Mouse (Mus musculus) heart, adult 2 months (tissue): Measurements from ENCODE around the gene Tbkbp1. TPM values are rescaled to one million over a fixed set of nuclear protein-coding genes. Genes with fewer than 3 reads are reported as not detected.
A peak's percentile ranks its signal among the peaks of the same experiment; 100 is the strongest.

Source experiments
- DNase-seq, 2 experiments: peaks; one replicate each; pipeline ENCODE4 v3.0.0; 2021
- H3K27ac ChIP-seq: fragments of 200-600 bp; 2 replicates; pipeline ENCODE4 v1.8.1; 2022
- H3K27me3 ChIP-seq: fragments of 200-500 bp; 2 replicates; pipeline ENCODE4 v1.6.1; 2012; ENCODE audit warnings: mild to moderate bottlenecking, low read length, inconsistent platforms, mixed read lengths; ENCODE audit not compliant: control insufficient read depth, insufficient read depth
- H3K36me3 ChIP-seq: fragments of 200-500 bp; 2 replicates; pipeline ENCODE4 v1.6.1; 2012; ENCODE audit warnings: low read length, inconsistent platforms; ENCODE audit not compliant: control insufficient read depth, insufficient read depth
- H3K4me1 ChIP-seq: fragments of 200-500 bp; 2 replicates; pipeline ENCODE4 v1.6.1; 2011; ENCODE audit warnings: low read length; ENCODE audit not compliant: control insufficient read depth, insufficient read depth
- H3K4me3 ChIP-seq: fragments of 200-600 bp; 2 replicates; pipeline ENCODE4 v1.8.1; 2022
- H3K79me2 ChIP-seq: fragments of 200-500 bp; replicated peaks from 2 replicates; pipeline ENCODE4 v1.6.1; 2012; ENCODE audit warnings: mild to moderate bottlenecking, inconsistent platforms, low read length, moderate library complexity, mixed read lengths; ENCODE audit not compliant: control insufficient read depth, insufficient read depth
- H3K9ac ChIP-seq: fragments of 200-500 bp; 2 replicates; pipeline ENCODE4 v1.6.1; 2012; ENCODE audit warnings: low read depth, mild to moderate bottlenecking, control low read depth, inconsistent platforms, low read length, mixed read lengths
- CTCF ChIP-seq: fragments of 200-600 bp; IDR thresholded peaks from 2 replicates; pipeline ENCODE4 v1.8.1; 2022; ENCODE audit warnings: antibody characterized with exemption, mild to moderate bottlenecking, moderate library complexity
- EP300 ChIP-seq: fragments of 200-500 bp; IDR thresholded peaks from 2 replicates; pipeline ENCODE4 v1.6.1; 2011; ENCODE audit warnings: low read depth, low read length, control low read depth; ENCODE audit not compliant: insufficient read depth
- POLR2A ChIP-seq: fragments of 200-500 bp; IDR thresholded peaks from 2 replicates; pipeline ENCODE4 v1.6.1; 2011; ENCODE audit warnings: mild to moderate bottlenecking, low read depth, low read length, control low read depth; ENCODE audit not compliant: insufficient read depth
- WGBS: fragments of 180-500 bp; shearing (Covaris S2); methylation state at CpG from one replicate; pipeline ENCODE4 v1.1.7; 2018; 5-methylcytosine and 5-hydroxymethylcytosine counted together
- intact Hi-C: fragments of 180-260 bp; cut with DNase I; formaldehyde crosslinking; loops from one replicate; pipeline ENCODE4 v1.15.1; 2025
- polyA plus RNA-seq: library from polyadenylated mRNA; depleted of rRNA; stranded (reverse); fragments of >200 nt; gene quantifications from 2 replicates; pipeline ENCODE4 v1.2.3, GENCODE M21; 2012
- total RNA-seq, 2 experiments: library from RNA; stranded (reverse); gene quantifications; 2 replicates each; pipeline ENCODE4 v1.2.3; 2021

Gene Tbkbp1
- total and polyA plus RNA-seq, 3 experiments, result 12.1 to 13.5 (median 12.2) TPM

- H3K9ac ChIP-seq, result peak overlapping the region; percentile 49
- no peak for DNase-seq
- WGBS, result 38% methylated on average over 12 of the region's 12 CpGs
- no peaks in the 10 kb centered on the region for H3K36me3 ChIP-seq
- no peaks in the 10 kb centered on the region for H3K27me3 ChIP-seq
- intact Hi-C loops, result loop anchor here (5.0 kb wide), 1 partner anchor 46 kb away; no protein-coding TSS in a partner anchor
- peaks cover 5% of the 10 kb centered on the region for H3K4me1 ChIP-seq
- no peaks in the 10 kb centered on the region for H3K79me2 ChIP-seq
- H3K27ac ChIP-seq, result peak overlapping the region; percentile 92
- H3K4me3 ChIP-seq, result peak overlapping the region; percentile 80
- TF ChIP-seq CTCF, result no peak
These were observed 2.7 kb downstream of the Tbkbp1 start for GRCm38 (mm10) chr11:97148591-97148990.

DNA sequence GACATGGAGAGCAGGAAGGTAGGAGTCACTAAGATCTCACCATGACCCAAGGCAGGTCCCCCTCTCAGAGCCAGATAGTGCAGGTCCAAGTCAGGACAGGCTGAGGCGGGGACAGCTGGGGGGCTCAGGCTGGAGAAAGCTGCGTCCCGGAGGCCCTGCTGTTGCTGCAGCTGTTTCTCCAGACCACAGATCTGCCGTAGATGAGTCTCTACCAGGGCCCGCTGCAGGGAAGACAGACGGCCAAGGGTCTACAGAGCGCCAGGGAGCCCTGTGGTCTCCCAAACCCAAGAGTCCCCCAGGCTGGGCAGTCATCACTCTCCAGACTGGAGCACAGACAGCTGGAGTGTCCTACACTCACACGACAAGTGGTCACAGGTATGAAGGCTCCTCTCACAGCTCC is 4.0 kb downstream of the Tbkbp1 start:
- no peaks in the 10 kb centered on the region for H3K27me3 ChIP-seq
- intact Hi-C loops, result loop anchor here (5.0 kb wide), 1 partner anchor 45 kb away; no protein-coding TSS in a partner anchor
- no peak for TF ChIP-seq EP300
- TF ChIP-seq POLR2A, result no peak
- no peak for TF ChIP-seq CTCF
- no peaks in the 10 kb centered on the region for H3K79me2 ChIP-seq
- H3K36me3 ChIP-seq, result no peaks in the 10 kb centered on the region
- WGBS, result 80% methylated on average over 8 of the region's 8 CpGs
- H3K4me1 ChIP-seq, result peaks cover 5% of the 10 kb centered on the region
- no peak overlapping the region for H3K4me3 ChIP-seq
- DNase-seq, result no peak
- no peak overlapping the region for H3K27ac ChIP-seq
- H3K9ac ChIP-seq, result no peak overlapping the region

GRCm38 (mm10) chr11:97146724-97147123 is 4.6 kb downstream of the Tbkbp1 start:
- Histone ChIP-seq H3K79me2 (no peaks in the 10 kb centered on the region), H3K36me3 (no peaks in the 10 kb centered on the region), H3K4me1 (peaks cover 6% of the 10 kb centered on the region), H3K27me3 (no peaks in the 10 kb centered on the region), H3K27ac (no peak overlapping the region), H3K4me3 (no peak overlapping the region), H3K9ac (no peak overlapping the region)
- intact Hi-C loops, result loop anchor here (5.0 kb wide), 1 partner anchor 44 kb away; no protein-coding TSS in a partner anchor
- 10% methylated on average over 8 of the region's 8 CpGs for WGBS
- peak; percentile 63 to 83 for DNase-seq
- TF ChIP-seq CTCF, result peak; percentile 95
- TF ChIP-seq EP300, result 0 out of 2 replicates have a peak, but pooled peaks have one; percentile 33
- TF ChIP-seq POLR2A, result no peak

- Histone ChIP-seq H3K27ac (no peak overlapping the region), H3K27me3 (no peaks in the 10 kb centered on the region), H3K79me2 (no peaks in the 10 kb centered on the region), H3K9ac (no peak overlapping the region), H3K4me3 (no peak overlapping the region), H3K4me1 (peaks cover 6% of the 10 kb centered on the region), H3K36me3 (no peaks in the 10 kb centered on the region)
- 62% methylated on average over 9 of the region's 9 CpGs for WGBS
- intact Hi-C loops, result loop anchor here (1.0 to 5.0 kb wide), 2 partner anchors 44 to 72 kb away; no protein-coding TSS in a partner anchor
- no peak for TF ChIP-seq CTCF
- no peak for TF ChIP-seq POLR2A
- no peak for TF ChIP-seq EP300
- no peak for DNase-seq
These were observed 5.3 kb downstream of the Tbkbp1 start for GRCm38 (mm10) chr11:97145951-97146350.

- H3K9ac ChIP-seq, result no peak overlapping the region
- intact Hi-C loops, result loop anchor here (1.0 to 5.0 kb wide), 2 partner anchors 43 to 71 kb away; no protein-coding TSS in a partner anchor
- peaks cover 6% of the 10 kb centered on the region for H3K4me1 ChIP-seq
- no peak overlapping the region for H3K27ac ChIP-seq
- H3K4me3 ChIP-seq, result no peak overlapping the region
- no peaks in the 10 kb centered on the region for H3K36me3 ChIP-seq
- WGBS, result 76% methylated on average over 2 of the region's 2 CpGs
- H3K79me2 ChIP-seq, result no peaks in the 10 kb centered on the region
- H3K27me3 ChIP-seq, result no peaks in the 10 kb centered on the region
- TF ChIP-seq POLR2A (no peak), CTCF (no peak), EP300 (no peak)
- DNase-seq, result no peak
These were observed 6.0 kb downstream of the Tbkbp1 start for GRCm38 (mm10) chr11:97145320-97145719.

DNA sequence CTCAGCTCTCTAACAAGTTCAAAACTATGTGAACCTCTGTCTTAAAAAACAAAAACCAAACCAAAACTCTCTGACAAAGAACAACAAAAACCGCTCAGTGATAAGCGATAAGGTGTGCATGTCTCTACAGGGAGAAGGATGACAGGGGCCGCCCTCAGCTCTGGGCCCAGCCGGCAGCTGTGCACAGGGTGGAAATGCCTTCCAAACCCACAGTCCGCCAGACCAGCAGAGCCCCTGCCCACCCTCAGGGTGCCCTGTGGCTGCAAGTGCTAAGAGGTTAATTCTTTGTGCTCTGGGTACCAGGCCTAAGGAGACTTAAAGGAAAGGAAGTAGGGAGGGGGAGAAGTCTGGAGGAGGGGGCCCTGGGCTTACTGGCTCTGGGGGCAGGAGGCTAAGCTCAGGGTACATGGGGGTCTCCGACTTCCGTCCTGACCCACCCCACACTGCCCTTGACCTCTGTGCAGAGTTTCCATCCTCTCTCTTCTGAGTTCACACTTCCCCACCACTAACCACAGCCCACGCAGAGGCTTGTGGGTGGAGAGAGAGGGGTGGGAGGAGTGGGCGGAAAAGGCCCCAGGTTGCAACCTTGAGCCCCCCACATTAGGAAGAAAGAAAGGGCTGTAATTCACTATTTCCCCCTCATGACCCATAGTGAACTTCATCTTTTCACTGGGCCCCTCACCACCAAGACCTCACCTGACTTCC is 7.9 kb downstream of the Tbkbp1 start:
- WGBS, result 73% methylated on average over 9 of the region's 9 CpGs
- peaks cover 4% of the 10 kb centered on the region for H3K4me1 ChIP-seq
- DNase-seq, result no peak
- no peaks in the 10 kb centered on the region for H3K27me3 ChIP-seq
- no peak overlapping the region for H3K9ac ChIP-seq
- intact Hi-C loops, result no loop called here
- H3K4me3 ChIP-seq, result no peak overlapping the region
- H3K36me3 ChIP-seq, result no peaks in the 10 kb centered on the region
- H3K27ac ChIP-seq, result no peak overlapping the region
- TF ChIP-seq EP300 (no peak), POLR2A (no peak), CTCF (no peak)
- no peaks in the 10 kb centered on the region for H3K79me2 ChIP-seq
